Mouse (Mus musculus) limb, embryonic 10.5 days (tissue): ENCODE results near the gene Tmem59. TPM values are rescaled to one million over a fixed set of nuclear protein-coding genes. Genes with fewer than 3 reads are reported as not detected.
A peak's percentile ranks its signal among the peaks of the same experiment; 100 is the strongest.

Source experiments
- DNase-seq: peaks from one replicate; pipeline ENCODE4 v3.0.0-alpha.2; 2017; ENCODE audit warnings: low spot score
- H3K27ac ChIP-seq: fragments of 300-500 bp; sonication (generic); 2 replicates; pipeline ENCODE4 v1.5.1; 2016; ENCODE audit warnings: mild to moderate bottlenecking
- H3K27me3 ChIP-seq: fragments of 300-500 bp; sonication (generic); 2 replicates; pipeline ENCODE4 v1.6.1; 2016; ENCODE audit warnings: low read depth, mild to moderate bottlenecking; ENCODE audit not compliant: poor library complexity, severe bottlenecking
- H3K36me3 ChIP-seq: fragments of 300-500 bp; sonication (generic); 2 replicates; pipeline ENCODE4 v1.6.1; 2016; ENCODE audit warnings: mild to moderate bottlenecking, moderate library complexity
- H3K4me1 ChIP-seq: fragments of 300-500 bp; sonication (generic); 2 replicates; pipeline ENCODE4 v1.6.1; 2016
- H3K4me3 ChIP-seq: fragments of 300-500 bp; sonication (generic); 2 replicates; pipeline ENCODE4 v1.5.1; 2016; ENCODE audit warnings: mild to moderate bottlenecking, moderate library complexity
- H3K9me3 ChIP-seq: fragments of 300-500 bp; sonication (generic); replicated peaks from 2 replicates; pipeline ENCODE4 v1.6.1; 2016; ENCODE audit warnings: mild to moderate bottlenecking
- WGBS: fragments of 180-500 bp; shearing (Covaris S2); methylation state at CpG from one replicate; pipeline ENCODE4 v1.1.7; 2016; 5-methylcytosine and 5-hydroxymethylcytosine counted together
- polyA plus RNA-seq: library from polyadenylated mRNA; unstranded; fragments of >200 nt; fragmentation: Nextera tagmentation; extraction: Ambion mirVana; gene quantifications from 2 replicates; pipeline ENCODE4 v1.2.1, GENCODE M21; 2016

The Tmem59 gene
- polyA plus RNA-seq, 1 experiment from 2014 or later: 274 TPM

DNA sequence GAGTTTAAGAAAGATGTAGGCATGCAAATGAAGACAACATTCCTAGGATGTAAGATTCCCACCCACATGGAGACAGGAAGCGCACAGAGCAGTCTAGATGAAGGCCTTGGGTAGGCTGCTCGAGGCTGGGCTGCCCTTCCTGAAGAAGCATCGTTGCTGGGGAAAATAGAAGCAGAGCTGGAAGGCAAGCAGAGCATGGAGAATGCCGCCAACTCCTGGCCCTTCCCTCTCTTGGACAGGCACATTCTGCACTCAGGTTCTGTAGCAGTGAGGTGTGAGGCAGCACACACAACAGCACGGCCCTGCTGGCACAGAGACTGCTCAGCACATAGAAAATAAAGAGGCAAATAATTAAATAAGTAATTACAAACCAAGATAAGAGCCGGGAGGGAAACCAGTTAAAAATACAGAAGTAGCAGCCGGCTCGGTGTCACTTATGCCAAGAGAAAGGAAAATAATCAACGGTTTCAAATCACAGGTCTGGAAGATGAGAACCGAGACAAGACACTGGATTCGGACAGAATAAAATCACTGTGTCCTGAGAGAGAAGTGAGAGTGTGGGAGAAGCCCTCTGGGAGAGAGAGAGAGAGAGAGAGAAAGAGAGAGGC is 18.9 kb upstream of the Tmem59 start:
- no peaks in the 10 kb centered on the region for H3K9me3 ChIP-seq
- no peak overlapping the region for H3K4me3 ChIP-seq
- DNase-seq: no peak
- H3K27ac ChIP-seq: no peak overlapping the region
- 91% methylated on average over 11 of the region's 11 CpGs for WGBS
- H3K36me3 ChIP-seq: peaks cover 71% of the 10 kb centered on the region
- H3K4me1 ChIP-seq: peaks cover 21% of the 10 kb centered on the region
- no peaks in the 10 kb centered on the region for H3K27me3 ChIP-seq

DNA sequence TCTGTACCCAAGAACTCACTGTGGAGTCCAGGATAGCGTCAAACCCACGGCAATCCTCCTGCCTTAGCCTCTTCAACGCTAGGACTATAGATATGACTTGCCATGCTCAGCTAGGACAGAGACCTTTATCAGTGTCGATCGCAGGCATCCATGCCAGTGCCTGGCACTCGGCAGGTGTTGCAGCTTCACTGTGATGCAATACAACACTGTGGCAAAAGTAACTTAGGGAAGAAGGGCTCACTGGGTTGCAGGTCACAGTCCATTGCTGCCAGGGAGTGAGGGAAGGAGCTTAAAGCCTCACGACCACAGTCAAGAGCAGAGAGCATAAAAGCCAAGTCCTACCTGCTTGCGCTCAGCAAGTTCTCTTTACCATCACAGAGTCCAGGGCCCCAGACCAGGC is 18.0 kb upstream of the Tmem59 start:
- 93% methylated on average over 8 of the region's 8 CpGs for WGBS
- no peaks in the 10 kb centered on the region for H3K9me3 ChIP-seq
- no peak overlapping the region for H3K4me3 ChIP-seq
- peaks cover 22% of the 10 kb centered on the region for H3K4me1 ChIP-seq
- no peak for DNase-seq
- H3K36me3 ChIP-seq: peaks cover 69% of the 10 kb centered on the region
- H3K27me3 ChIP-seq: no peaks in the 10 kb centered on the region
- H3K27ac ChIP-seq: no peak overlapping the region

DNA sequence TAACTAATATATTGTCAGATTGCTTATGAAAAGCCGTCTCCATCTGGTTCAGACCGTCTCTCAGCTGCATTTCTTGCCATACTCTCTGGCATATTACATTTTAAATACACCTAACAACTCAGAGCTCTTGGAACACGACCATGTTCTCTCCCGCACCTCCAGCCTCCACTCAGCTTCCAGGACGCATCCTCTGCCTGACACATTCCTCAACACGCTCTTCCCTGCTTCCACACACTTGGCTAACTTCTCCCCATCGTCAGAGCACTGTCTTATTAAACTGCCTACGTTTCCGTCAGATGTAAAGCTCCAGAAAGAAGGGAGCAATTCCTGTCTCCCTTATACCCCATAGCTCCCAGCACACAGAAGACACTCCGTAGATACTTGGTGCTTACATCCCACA is 14.9 kb upstream of the Tmem59 start:
- 90% methylated on average over 10 of the region's 10 CpGs for WGBS
- H3K36me3 ChIP-seq: peaks cover 63% of the 10 kb centered on the region
- no peak for DNase-seq
- H3K9me3 ChIP-seq: no peaks in the 10 kb centered on the region
- peaks cover 11% of the 10 kb centered on the region; the same call in 1 of the 2 replicates for H3K4me1 ChIP-seq
- no peak overlapping the region for H3K4me3 ChIP-seq
- H3K27ac ChIP-seq: no peak overlapping the region
- no peaks in the 10 kb centered on the region for H3K27me3 ChIP-seq

DNA sequence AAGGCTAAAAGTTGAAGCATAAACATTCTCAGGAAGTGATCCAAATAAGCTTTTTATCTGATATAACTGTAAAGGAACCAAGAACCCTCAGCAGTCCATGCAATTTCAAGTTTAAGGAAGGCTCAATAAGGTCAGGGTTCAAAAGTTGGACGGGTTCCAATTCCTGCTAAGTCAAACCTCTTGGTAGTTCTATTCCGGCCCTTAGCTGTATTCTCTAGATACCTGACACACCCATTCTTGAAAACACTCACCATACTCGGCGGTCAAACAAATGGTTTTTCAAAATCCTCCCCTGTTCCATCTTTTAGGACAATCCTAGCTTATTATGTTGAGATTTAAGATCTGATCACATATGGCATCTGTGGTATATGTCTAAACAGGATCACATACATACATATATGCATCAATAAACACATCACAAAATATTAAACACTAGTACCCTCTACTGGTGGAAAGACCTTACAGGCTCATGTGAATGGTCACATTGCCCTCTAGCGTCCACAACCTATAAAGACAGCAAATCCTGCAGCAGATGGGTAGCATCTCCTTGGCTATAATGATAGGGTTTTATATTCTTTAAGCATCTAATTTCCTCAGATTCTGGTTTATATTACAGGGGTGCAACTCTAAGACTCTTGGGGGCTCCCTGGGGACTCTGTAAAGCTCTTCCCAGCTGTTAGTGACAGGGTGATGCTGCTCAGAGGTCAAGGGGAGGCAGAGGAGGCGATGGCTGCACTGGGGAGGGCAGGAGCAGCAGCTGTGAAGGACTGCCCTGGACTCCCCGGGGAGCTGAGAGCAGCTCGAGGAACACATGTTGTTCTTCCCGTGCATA is 14.2 kb upstream of the Tmem59 start:
- H3K4me3 ChIP-seq: no peak overlapping the region
- H3K36me3 ChIP-seq: peaks cover 61% of the 10 kb centered on the region
- WGBS: 52% methylated on average over 9 of the region's 9 CpGs
- peak; percentile 65 for DNase-seq
- H3K27ac ChIP-seq: no peak overlapping the region
- no peaks in the 10 kb centered on the region for H3K27me3 ChIP-seq
- H3K4me1 ChIP-seq: peaks cover 11% of the 10 kb centered on the region; the same call in 1 of the 2 replicates
- H3K9me3 ChIP-seq: no peaks in the 10 kb centered on the region

DNA sequence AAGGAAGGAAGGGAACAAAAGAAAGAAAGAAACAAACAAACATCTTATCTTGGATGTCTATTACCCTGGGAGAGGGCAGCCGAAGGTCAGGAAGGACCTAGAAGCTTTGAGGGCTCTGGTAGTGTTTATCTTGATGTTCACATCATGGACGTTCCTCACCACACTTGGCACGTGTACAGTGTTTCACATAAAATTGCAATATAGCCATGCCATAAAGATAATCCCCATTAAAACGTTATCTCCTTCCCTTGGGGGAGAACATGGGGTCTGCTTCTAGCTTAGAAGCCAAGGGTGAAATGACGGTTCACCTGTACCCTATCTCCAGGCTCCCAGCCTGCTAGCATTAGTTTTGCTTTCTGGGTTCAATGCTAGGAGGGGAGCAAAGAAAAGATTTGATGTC is 11.5 kb upstream of the Tmem59 start:
- 87% methylated on average over 5 of the region's 5 CpGs for WGBS
- H3K4me3 ChIP-seq: no peak overlapping the region
- no peak overlapping the region for H3K27ac ChIP-seq
- DNase-seq: no peak
- H3K9me3 ChIP-seq: no peaks in the 10 kb centered on the region
- H3K36me3 ChIP-seq: peaks cover 56% of the 10 kb centered on the region
- no peaks in the 10 kb centered on the region for H3K27me3 ChIP-seq
- 0 out of 2 replicates have a peak, but pooled peaks cover 3% of the 10 kb centered on the region for H3K4me1 ChIP-seq

DNA sequence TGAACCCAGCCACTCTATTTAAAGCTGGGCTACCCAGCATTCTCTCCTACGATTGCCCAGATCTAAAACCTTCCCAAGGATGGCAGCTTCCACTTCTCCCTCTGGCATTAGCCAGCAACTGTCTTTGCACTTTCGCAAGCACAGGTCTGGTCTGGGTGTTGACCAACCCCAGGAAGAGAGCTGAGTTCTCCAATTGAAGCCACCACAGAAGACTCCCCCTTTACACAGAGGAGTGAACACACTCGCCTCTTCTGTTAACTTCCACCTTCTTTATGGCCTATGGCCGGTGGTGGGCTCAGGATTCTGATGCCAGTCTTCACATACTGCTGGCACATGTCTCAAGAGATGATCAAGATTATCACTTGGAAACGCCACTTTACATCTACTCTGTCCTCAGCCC is 10.4 kb upstream of the Tmem59 start:
- Histone ChIP-seq H3K4me1 (0 out of 2 replicates have a peak, but pooled peaks cover 7% of the 10 kb centered on the region), H3K27ac (no peak overlapping the region), H3K4me3 (no peak overlapping the region), H3K9me3 (no peaks in the 10 kb centered on the region), H3K36me3 (peaks cover 61% of the 10 kb centered on the region), H3K27me3 (no peaks in the 10 kb centered on the region)
- 88% methylated on average over 5 of the region's 5 CpGs for WGBS
- no peak for DNase-seq

DNA sequence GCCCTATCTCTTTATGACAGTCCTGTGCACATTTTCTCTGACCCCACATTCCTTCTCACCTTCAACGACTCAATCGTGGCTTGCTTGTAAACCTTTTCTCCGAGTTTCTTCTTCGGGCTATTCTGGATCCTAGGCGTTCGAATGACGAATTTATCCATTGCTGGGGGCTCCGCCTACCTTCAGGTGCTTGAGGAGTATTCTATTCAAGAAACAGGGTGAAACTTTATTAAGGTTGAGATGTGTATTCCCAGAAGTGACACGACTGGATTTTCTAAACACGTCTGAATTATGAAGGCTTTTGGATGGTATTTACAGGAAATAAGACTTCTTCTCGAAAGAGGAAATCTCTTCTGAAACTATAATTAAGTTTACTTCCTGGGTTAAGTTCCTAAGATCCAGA is 693 bp upstream of the Tmem59 start:
- WGBS: 54% methylated on average over 11 of the region's 11 CpGs
- Histone ChIP-seq H3K36me3 (peaks cover 37% of the 10 kb centered on the region), H3K27me3 (no peaks in the 10 kb centered on the region)

DNA sequence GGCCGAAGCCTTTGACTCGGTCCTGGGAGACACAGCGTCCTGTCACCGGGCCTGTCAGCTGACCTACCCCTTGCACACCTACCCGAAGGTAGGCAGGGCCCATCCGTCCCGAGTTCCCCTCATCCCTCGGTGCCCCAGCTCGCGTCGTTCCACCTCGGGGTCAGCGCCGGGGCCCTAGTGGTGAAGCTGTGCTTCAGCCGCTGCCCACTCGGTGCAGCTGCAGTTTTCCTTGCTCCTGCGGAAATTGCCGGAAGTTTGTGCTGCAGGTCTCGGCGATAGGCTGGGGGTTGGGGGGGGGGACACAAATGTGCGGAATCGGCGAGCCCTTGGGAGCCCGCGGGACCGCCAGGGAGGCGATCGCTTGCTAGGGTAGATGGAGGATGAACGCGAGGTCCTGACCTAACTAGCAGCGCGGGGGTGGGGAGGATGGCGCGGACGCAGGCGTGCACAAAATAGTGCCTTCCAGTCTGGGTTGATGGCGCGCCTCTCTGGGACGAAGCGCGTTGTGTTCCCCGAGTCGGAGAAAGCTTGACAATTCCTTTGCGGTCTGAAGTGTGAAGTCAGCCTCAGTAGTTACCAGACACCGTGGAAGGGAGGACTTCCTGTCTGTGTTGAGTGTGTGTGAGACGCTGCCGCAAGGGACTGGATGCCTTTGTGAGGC is 761 bp downstream of the Tmem59 start, which contains the start of gene Tceanc2:
Gene Tceanc2 (minus strand): TSS at position 287 of the 661 bp plus-strand sequence.
- Histone ChIP-seq H3K36me3 (peaks cover 25% of the 10 kb centered on the region), H3K4me1 (peaks cover 34% of the 10 kb centered on the region), H3K27ac (peak within 1 kb of the TSS; percentile 94), H3K9me3 (no peaks in the 10 kb centered on the region), H3K27me3 (no peaks in the 10 kb centered on the region), H3K4me3 (peak within 1 kb of the TSS; percentile 91)
- peak; percentile 72 for DNase-seq
- under 1% methylated on average over 47 of the region's 47 CpGs for WGBS

More for the DNA sequence above, 693 bp upstream of the Tmem59 start:
- no peak for DNase-seq
- peaks cover 32% of the 10 kb centered on the region for H3K4me1 ChIP-seq
- no peaks in the 10 kb centered on the region for H3K9me3 ChIP-seq
- H3K4me3 ChIP-seq: peak overlapping the region; percentile 91
- H3K27ac ChIP-seq: peak overlapping the region; percentile 94

DNA sequence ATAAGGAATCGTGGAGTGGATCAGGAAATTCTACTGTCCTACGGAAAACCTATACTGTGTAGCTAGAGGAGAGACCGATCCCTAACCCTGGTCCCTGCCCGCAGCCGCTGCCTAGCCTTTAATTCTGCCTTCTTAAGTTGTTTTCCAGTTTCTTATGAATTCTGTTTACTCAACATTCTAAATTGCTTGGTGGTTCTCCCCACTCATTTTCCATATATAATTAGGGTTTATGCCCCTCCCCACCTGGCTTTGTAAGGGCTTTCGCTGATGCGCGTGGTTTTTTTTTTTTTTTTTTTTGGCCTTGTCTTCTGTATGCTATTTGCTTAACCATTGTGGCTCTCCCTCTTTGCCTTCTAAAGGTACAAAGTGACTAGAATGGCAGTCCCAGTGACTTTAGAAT is 1.4 kb downstream of the Tmem59 start:
- no peaks in the 10 kb centered on the region for H3K9me3 ChIP-seq
- no peak for DNase-seq
- peaks cover 19% of the 10 kb centered on the region for H3K36me3 ChIP-seq
- WGBS: 12% methylated on average over 8 of the region's 8 CpGs
- peak overlapping the region; percentile 94 for H3K27ac ChIP-seq
- peaks cover 34% of the 10 kb centered on the region for H3K4me1 ChIP-seq
- H3K4me3 ChIP-seq: peak overlapping the region; percentile 91
- H3K27me3 ChIP-seq: no peaks in the 10 kb centered on the region

DNA sequence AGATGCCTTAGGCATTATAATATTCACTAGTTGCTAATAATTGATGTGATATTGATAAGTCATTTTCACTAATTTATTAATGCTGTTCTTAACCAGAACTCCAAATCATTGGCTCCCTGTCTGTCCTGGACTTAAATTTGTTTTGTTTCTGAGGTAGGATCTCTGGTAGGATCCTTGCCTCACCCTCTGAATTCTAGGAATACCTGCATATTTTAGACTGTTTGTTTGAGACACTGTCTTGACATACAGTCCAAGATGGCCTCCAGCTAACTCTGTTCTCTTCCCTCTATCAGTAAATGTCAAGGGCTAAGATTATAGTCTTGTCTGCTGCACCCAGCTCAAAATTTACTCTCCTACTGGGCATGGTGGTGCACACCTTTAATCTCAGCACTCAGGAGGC is 2.5 kb downstream of the Tmem59 start:
- H3K9me3 ChIP-seq: no peaks in the 10 kb centered on the region

DNA sequence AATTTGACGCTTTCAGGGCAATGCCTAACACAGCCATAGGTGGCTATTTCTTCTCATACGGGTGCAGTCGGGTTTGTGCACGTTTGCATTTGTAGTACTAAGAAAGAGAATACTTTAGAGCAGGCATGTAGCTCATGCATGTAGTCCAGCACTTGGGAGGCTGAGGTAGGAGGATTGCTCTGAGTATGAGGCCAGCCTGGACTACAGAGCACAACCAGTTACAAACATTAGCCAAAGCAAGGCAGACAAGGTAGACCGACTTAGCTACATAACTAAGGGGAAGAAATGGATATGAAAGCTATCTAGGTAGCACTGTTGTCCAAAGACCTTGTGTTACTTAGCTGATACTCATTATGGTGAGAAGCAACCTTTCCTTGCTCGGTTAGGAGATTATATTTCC is 3.7 kb downstream of the Tmem59 start:
- WGBS: 93% methylated on average over 6 of the region's 6 CpGs
- Histone ChIP-seq H3K27ac (no peak overlapping the region), H3K4me1 (peaks cover 39% of the 10 kb centered on the region), H3K9me3 (no peaks in the 10 kb centered on the region), H3K36me3 (peaks cover 12% of the 10 kb centered on the region), H3K27me3 (no peaks in the 10 kb centered on the region), H3K4me3 (no peak overlapping the region)
- no peak for DNase-seq

More for the DNA sequence above, 2.5 kb downstream of the Tmem59 start:
- no peak for DNase-seq
- Histone ChIP-seq H3K27me3 (no peaks in the 10 kb centered on the region), H3K4me1 (peaks cover 40% of the 10 kb centered on the region), H3K4me3 (no peak overlapping the region), H3K36me3 (peaks cover 8% of the 10 kb centered on the region), H3K27ac (no peak overlapping the region)

DNA sequence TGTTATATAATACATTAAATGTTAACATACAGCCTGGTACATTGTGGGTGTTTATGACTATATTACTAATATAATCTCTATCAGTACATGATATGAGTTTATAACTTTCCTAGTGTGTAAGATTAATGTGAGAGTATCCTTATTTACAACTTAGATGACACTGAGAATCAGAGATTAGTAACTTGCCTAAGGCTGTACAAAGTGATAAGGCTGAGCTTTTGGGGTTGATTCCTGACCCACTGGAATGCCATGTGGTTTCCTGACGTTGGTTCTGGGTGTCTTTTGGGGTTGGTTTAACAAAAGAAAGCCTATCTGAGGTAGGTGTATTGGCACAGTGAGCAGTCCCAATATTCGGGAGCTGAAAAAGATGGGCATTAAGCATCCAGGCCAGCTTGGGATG is 4.6 kb downstream of the Tmem59 start:
- WGBS: 82% methylated on average over 2 of the region's 2 CpGs
- no peaks in the 10 kb centered on the region for H3K9me3 ChIP-seq
- H3K27ac ChIP-seq: peak overlapping the region; percentile 25; the same call in 1 of the 2 replicates
- peaks cover 29% of the 10 kb centered on the region for H3K4me1 ChIP-seq
- no peak overlapping the region for H3K4me3 ChIP-seq
- DNase-seq: no peak
- no peaks in the 10 kb centered on the region for H3K27me3 ChIP-seq
- peaks cover 20% of the 10 kb centered on the region for H3K36me3 ChIP-seq

DNA sequence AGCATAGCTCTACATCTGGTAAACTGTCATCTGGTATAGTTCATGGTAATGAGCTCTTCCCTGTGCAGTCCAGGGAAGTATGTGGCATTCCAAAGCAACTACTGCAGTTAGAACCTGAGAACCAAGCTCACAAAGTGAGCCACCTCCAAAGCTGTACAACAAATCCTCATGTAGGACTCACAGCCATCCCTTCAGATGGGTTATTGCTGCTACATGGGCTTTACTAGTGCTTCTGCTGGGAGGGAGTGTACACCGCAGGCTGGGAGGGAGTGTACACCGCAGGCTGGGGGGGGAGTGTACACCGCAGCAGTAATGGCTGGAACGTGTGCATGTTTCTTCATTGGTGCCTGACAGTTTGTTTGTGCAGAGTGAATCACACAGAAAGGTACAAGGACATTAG is 5.0 kb downstream of the Tmem59 start:
- peaks cover 28% of the 10 kb centered on the region for H3K4me1 ChIP-seq
- peaks cover 24% of the 10 kb centered on the region for H3K36me3 ChIP-seq
- no peak overlapping the region for H3K4me3 ChIP-seq
- H3K9me3 ChIP-seq: no peaks in the 10 kb centered on the region
- 92% methylated on average over 4 of the region's 4 CpGs for WGBS
- DNase-seq: no peak
- H3K27ac ChIP-seq: peak overlapping the region; percentile 25; the same call in 1 of the 2 replicates
- no peaks in the 10 kb centered on the region for H3K27me3 ChIP-seq
